Mouse (Mus musculus): Measurements from ENCODE around the gene Polk. TPM values are rescaled to one million over a fixed set of nuclear protein-coding genes. Genes with fewer than 3 reads are reported as not detected.

The Polk gene
- 11.8 and 12.3 TPM in 2 replicates for polyA plus RNA-seq (2016; fragmentation: Nextera tagmentation; extraction: Ambion mirVana)

- WGBS, result under 1% methylated on average over 48 of the region's 50 CpGs
Measured at GRCm38 (mm10) chr13:96542081-96542889, at the start of gene Polk, which contains the start of gene Col4a3bp. Gene Polk, minus strand, starts transcription at chr13:96542579. Gene Col4a3bp, plus strand, starts transcription at chr13:96542618.

GRCm38 (mm10) chr13:96588642-96589041 lies 46.3 kb upstream of the Polk start:
- H3K9ac ChIP-seq, result no peak overlapping the region
- WGBS, result 81% methylated on average over 1 of the region's 1 CpGs
- ATAC-seq (ENCODE audit: insufficient number of reproducible peaks, insufficient read depth, low FRiP score, low TSS enrichment), result no peak
- H3K27ac ChIP-seq, result no peak overlapping the region
- H3K36me3 ChIP-seq, result no peaks in the 10 kb centered on the region
- no peak overlapping the region for H3K4me2 ChIP-seq (replicated peaks)
- H3K9me3 ChIP-seq, result no peaks in the 10 kb centered on the region
- H3K27me3 ChIP-seq, result no peaks in the 10 kb centered on the region
- no peaks in the 10 kb centered on the region for H3K4me1 ChIP-seq
- no peak overlapping the region for H3K4me3 ChIP-seq

More at GRCm38 (mm10) chr13:96542081-96542889, at the start of gene Polk, which contains the start of gene Col4a3bp:
- Histone ChIP-seq H3K4me2 (replicated peaks) (peak within 1 kb of the TSS; percentile 79), H3K9me3 (no peaks in the 10 kb centered on the region), H3K9ac (peak within 1 kb of the TSS; percentile 93), H3K4me3 (peak within 1 kb of the TSS; percentile 98), H3K27ac (peak within 1 kb of the TSS; percentile 88), H3K27me3 (no peaks in the 10 kb centered on the region), H3K4me1 (peaks cover 10% of the 10 kb centered on the region; the same call in 1 of the 2 replicates), H3K36me3 (no peaks in the 10 kb centered on the region)
- peak; percentile 99 for ATAC-seq (ENCODE audit: insufficient number of reproducible peaks, insufficient read depth, low FRiP score, low TSS enrichment)

GRCm38 (mm10) chr13:96586540-96586939 lies 44.2 kb upstream of the Polk start:
- no peaks in the 10 kb centered on the region for H3K27me3 ChIP-seq
- no peaks in the 10 kb centered on the region for H3K36me3 ChIP-seq
- no peak overlapping the region for H3K4me3 ChIP-seq
- H3K9me3 ChIP-seq, result no peaks in the 10 kb centered on the region
- no peaks in the 10 kb centered on the region for H3K4me1 ChIP-seq
- WGBS, result 97% methylated on average over 5 of the region's 5 CpGs
- H3K4me2 ChIP-seq (replicated peaks), result no peak overlapping the region
- ATAC-seq (ENCODE audit: insufficient number of reproducible peaks, insufficient read depth, low FRiP score, low TSS enrichment), result no peak
- H3K9ac ChIP-seq, result no peak overlapping the region
- no peak overlapping the region for H3K27ac ChIP-seq

- Histone ChIP-seq H3K27me3 (no peaks in the 10 kb centered on the region), H3K4me2 (replicated peaks) (no peak overlapping the region), H3K27ac (no peak overlapping the region), H3K36me3 (no peaks in the 10 kb centered on the region), H3K9ac (no peak overlapping the region), H3K4me3 (no peak overlapping the region), H3K9me3 (no peaks in the 10 kb centered on the region), H3K4me1 (peaks cover 3% of the 10 kb centered on the region)
- 91% methylated on average over 2 of the region's 2 CpGs for WGBS
- ATAC-seq (ENCODE audit: insufficient number of reproducible peaks, insufficient read depth, low FRiP score, low TSS enrichment), result no peak
Measured at GRCm38 (mm10) chr13:96584201-96584600, 41.8 kb upstream of the Polk start.

GRCm38 (mm10) chr13:96579979-96580378 lies 37.6 kb upstream of the Polk start:
- Histone ChIP-seq H3K4me3 (no peak overlapping the region), H3K36me3 (no peaks in the 10 kb centered on the region), H3K9ac (no peak overlapping the region), H3K4me2 (replicated peaks) (no peak overlapping the region), H3K4me1 (peaks cover 7% of the 10 kb centered on the region), H3K27ac (peak overlapping the region; percentile 60; the same call in 1 of the 2 replicates), H3K27me3 (no peaks in the 10 kb centered on the region), H3K9me3 (no peaks in the 10 kb centered on the region)
- ATAC-seq (ENCODE audit: insufficient number of reproducible peaks, insufficient read depth, low FRiP score, low TSS enrichment), result no peak
- 41% methylated on average over 1 of the region's 1 CpGs for WGBS

GRCm38 (mm10) chr13:96579104-96579503 lies 36.7 kb upstream of the Polk start:
- no peak overlapping the region for H3K27ac ChIP-seq
- WGBS, result 47% methylated on average over 2 of the region's 2 CpGs
- no peak for ATAC-seq (ENCODE audit: insufficient number of reproducible peaks, insufficient read depth, low FRiP score, low TSS enrichment)
- H3K36me3 ChIP-seq, result no peaks in the 10 kb centered on the region
- H3K4me3 ChIP-seq, result no peak overlapping the region
- peaks cover 7% of the 10 kb centered on the region for H3K4me1 ChIP-seq
- no peak overlapping the region for H3K9ac ChIP-seq
- no peaks in the 10 kb centered on the region for H3K9me3 ChIP-seq
- H3K27me3 ChIP-seq, result no peaks in the 10 kb centered on the region
- H3K4me2 ChIP-seq (replicated peaks), result no peak overlapping the region

- 82% methylated on average over 2 of the region's 2 CpGs for WGBS
- no peak overlapping the region for H3K4me2 ChIP-seq (replicated peaks)
- no peak for ATAC-seq (ENCODE audit: insufficient number of reproducible peaks, insufficient read depth, low FRiP score, low TSS enrichment)
- H3K9me3 ChIP-seq, result no peaks in the 10 kb centered on the region
- no peak overlapping the region for H3K4me3 ChIP-seq
- no peaks in the 10 kb centered on the region for H3K27me3 ChIP-seq
- peaks cover 3% of the 10 kb centered on the region for H3K4me1 ChIP-seq
- no peak overlapping the region for H3K27ac ChIP-seq
- H3K9ac ChIP-seq, result no peak overlapping the region
- H3K36me3 ChIP-seq, result 0 out of 2 replicates have a peak, but pooled peaks cover 7% of the 10 kb centered on the region
Measured at GRCm38 (mm10) chr13:96574170-96574569, 31.8 kb upstream of the Polk start.

- Histone ChIP-seq H3K27me3 (no peaks in the 10 kb centered on the region), H3K9me3 (no peaks in the 10 kb centered on the region), H3K36me3 (0 out of 2 replicates have a peak, but pooled peaks cover 7% of the 10 kb centered on the region), H3K4me3 (no peak overlapping the region), H3K4me1 (no peaks in the 10 kb centered on the region), H3K4me2 (replicated peaks) (no peak overlapping the region), H3K27ac (no peak overlapping the region), H3K9ac (no peak overlapping the region)
- 59% methylated on average over 6 of the region's 6 CpGs for WGBS
- ATAC-seq (ENCODE audit: insufficient number of reproducible peaks, insufficient read depth, low FRiP score, low TSS enrichment), result no peak
Measured at GRCm38 (mm10) chr13:96571016-96571361, 28.6 kb upstream of the Polk start.

GRCm38 (mm10) chr13:96570313-96571015 lies 28.1 kb upstream of the Polk start:
- 41% methylated on average over 10 of the region's 10 CpGs for WGBS
- no peak overlapping the region for H3K4me2 ChIP-seq (replicated peaks)
- H3K4me1 ChIP-seq, result no peaks in the 10 kb centered on the region
- H3K27ac ChIP-seq, result no peak overlapping the region
- H3K4me3 ChIP-seq, result no peak overlapping the region
- no peak overlapping the region for H3K9ac ChIP-seq
- H3K27me3 ChIP-seq, result no peaks in the 10 kb centered on the region
- ATAC-seq (ENCODE audit: insufficient number of reproducible peaks, insufficient read depth, low FRiP score, low TSS enrichment), result no peak
- H3K9me3 ChIP-seq, result no peaks in the 10 kb centered on the region
- 0 out of 2 replicates have a peak, but pooled peaks cover 7% of the 10 kb centered on the region for H3K36me3 ChIP-seq

GRCm38 (mm10) chr13:96567977-96568376 lies 25.6 kb upstream of the Polk start:
- WGBS, result 62% methylated on average over 6 of the region's 6 CpGs
- H3K4me1 ChIP-seq, result no peaks in the 10 kb centered on the region

GRCm38 (mm10) chr13:96555099-96555498 lies 12.7 kb upstream of the Polk start:
- H3K9me3 ChIP-seq, result no peaks in the 10 kb centered on the region
- no peak overlapping the region for H3K27ac ChIP-seq
- no peak overlapping the region for H3K9ac ChIP-seq
- no peaks in the 10 kb centered on the region for H3K27me3 ChIP-seq
- no peaks in the 10 kb centered on the region for H3K36me3 ChIP-seq
- no peak for ATAC-seq (ENCODE audit: insufficient number of reproducible peaks, insufficient read depth, low FRiP score, low TSS enrichment)
- WGBS, result 93% methylated on average over 3 of the region's 3 CpGs
- H3K4me2 ChIP-seq (replicated peaks), result no peak overlapping the region
- no peak overlapping the region for H3K4me3 ChIP-seq
- H3K4me1 ChIP-seq, result no peaks in the 10 kb centered on the region

More at GRCm38 (mm10) chr13:96567977-96568376, 25.6 kb upstream of the Polk start:
- Histone ChIP-seq H3K4me3 (no peak overlapping the region), H3K9ac (no peak overlapping the region), H3K27me3 (no peaks in the 10 kb centered on the region), H3K4me2 (replicated peaks) (no peak overlapping the region), H3K36me3 (0 out of 2 replicates have a peak, but pooled peaks cover 6% of the 10 kb centered on the region), H3K27ac (no peak overlapping the region), H3K9me3 (no peaks in the 10 kb centered on the region)
- ATAC-seq (ENCODE audit: insufficient number of reproducible peaks, insufficient read depth, low FRiP score, low TSS enrichment), result no peak

- Histone ChIP-seq H3K9me3 (no peaks in the 10 kb centered on the region), H3K4me3 (no peak overlapping the region), H3K4me2 (replicated peaks) (no peak overlapping the region), H3K4me1 (peaks cover 7% of the 10 kb centered on the region; the same call in 1 of the 2 replicates), H3K27me3 (no peaks in the 10 kb centered on the region), H3K36me3 (no peaks in the 10 kb centered on the region), H3K9ac (no peak overlapping the region), H3K27ac (no peak overlapping the region)
- no peak for ATAC-seq (ENCODE audit: insufficient number of reproducible peaks, insufficient read depth, low FRiP score, low TSS enrichment)
- 65% methylated on average over 4 of the region's 4 CpGs for WGBS
Measured at GRCm38 (mm10) chr13:96547941-96548340, 5.6 kb upstream of the Polk start.
